20 mouse cellular contexts compared by ENCODE assay signal in the genomic region with DNA sequence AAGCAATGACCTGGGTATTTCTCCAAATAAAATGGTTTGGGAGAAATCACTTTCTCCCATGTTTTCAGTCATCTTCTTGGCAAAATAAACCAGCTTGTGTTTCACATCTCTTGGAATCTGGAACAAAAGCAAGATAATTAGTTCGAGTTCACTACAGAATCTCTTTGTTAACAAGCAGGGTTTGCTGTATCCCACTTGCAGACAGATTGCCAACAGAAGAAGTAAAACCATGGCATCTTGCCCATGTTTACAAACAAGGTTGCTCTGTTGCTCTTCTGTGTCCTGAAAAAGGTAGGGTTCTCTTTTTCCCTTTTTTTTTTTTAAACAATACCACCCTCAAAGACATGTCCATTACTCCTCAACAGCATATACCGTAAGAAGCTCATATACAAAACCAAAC.
"Had no signal": no experiment of that assay in that cellular context is flagged by ENCODE, and none has a peak within 500 bp of the region (broad histone marks: within the 10 kb centered on the region; RNA-seq: fewer than 3 reads in every experiment).

No protein-coding gene starts in this region.

- ATAC-seq: liver, postnatal 0 days; lung, postnatal 0 days; midbrain, embryonic 13.5 days had no signal

- DNase-seq: kidney, adult 18-20 months; kidney, adult 9 months; kidney, postnatal 14 days; kidney, postnatal 4 days; liver; liver, postnatal 0 days; lung, embryonic 14.5 days; thymus, adult 2 months; thymus, postnatal 14 days; thymus, postnatal 4 days had no signal

- H3K4me2 ChIP-seq: limb, embryonic 13.5 days; lung, embryonic 14.5 days; midbrain, embryonic 13.5 days; neural tube, embryonic 12.5 days; neural tube, embryonic 15.5 days had no signal

- H3K9ac ChIP-seq: limb, embryonic 13.5 days; liver, embryonic 14.5 days; liver, postnatal 0 days; lung, embryonic 14.5 days; midbrain, embryonic 13.5 days; neural tube, embryonic 12.5 days; neural tube, embryonic 15.5 days had no signal

- H3K27ac ChIP-seq: limb, embryonic 10.5 days; limb, embryonic 13.5 days; liver, embryonic 14.5 days; midbrain, embryonic 10.5 days; midbrain, embryonic 13.5 days; neural tube, embryonic 12.5 days; neural tube, embryonic 15.5 days; stomach, postnatal 0 days had no signal

- H3K4me3 ChIP-seq: limb, embryonic 10.5 days; limb, embryonic 13.5 days; megakaryocyte, embryonic 14.5 days; midbrain, embryonic 10.5 days; midbrain, embryonic 13.5 days; neural tube, embryonic 12.5 days; neural tube, embryonic 15.5 days had no signal

- H3K9me3 ChIP-seq: limb, embryonic 10.5 days; limb, embryonic 13.5 days; megakaryocyte, embryonic 14.5 days; midbrain, embryonic 10.5 days; midbrain, embryonic 13.5 days; neural tube, embryonic 12.5 days; neural tube, embryonic 15.5 days had no signal

- H3K36me3 ChIP-seq: limb, embryonic 10.5 days; limb, embryonic 13.5 days; midbrain, embryonic 10.5 days; midbrain, embryonic 13.5 days; neural tube, embryonic 12.5 days; neural tube, embryonic 15.5 days had no signal
